Mouse (Mus musculus): ENCODE data around the gene Lypd6b. TPM values are rescaled to one million over a fixed set of nuclear protein-coding genes. Genes with fewer than 3 reads are reported as not detected.

The Lypd6b gene
- total RNA-seq, 2 experiments from 2014 or later: 6.3 to 7.4 TPM

GRCm38 (mm10) chr2:49809496-49809895 lies 22.0 kb downstream of the Lypd6b start:
- no peak for DNase-seq (ENCODE audit: extremely low spot score in 1 of 2, low spot score in 2 of 2)
- TF ChIP-seq CTCF (IDR thresholded peaks at IDR 0.05): no peak
- Histone ChIP-seq H3K4me3 (no peak overlapping the region), H3K27ac (no peak overlapping the region)
- intact Hi-C loops (cut with DNase I): no loop called here

- intact Hi-C loops (cut with DNase I): no loop called here
- Histone ChIP-seq H3K27ac (no peak overlapping the region), H3K4me3 (no peak overlapping the region)
- no peak for TF ChIP-seq CTCF (IDR thresholded peaks at IDR 0.05)
- no peak for DNase-seq (ENCODE audit: extremely low spot score in 1 of 2, low spot score in 2 of 2)
Observed at GRCm38 (mm10) chr2:49811420-49811819, 23.9 kb downstream of the Lypd6b start.

GRCm38 (mm10) chr2:49811871-49812363 lies 24.4 kb downstream of the Lypd6b start:
- DNase-seq (ENCODE audit: extremely low spot score in 1 of 2, low spot score in 2 of 2): no peak
- Histone ChIP-seq H3K4me3 (no peak overlapping the region), H3K27ac (no peak overlapping the region)
- no peak; the same call in 1 of the 2 replicates for TF ChIP-seq CTCF (IDR thresholded peaks at IDR 0.05)
- intact Hi-C loops (cut with DNase I): no loop called here

GRCm38 (mm10) chr2:49813151-49813550 lies 25.7 kb downstream of the Lypd6b start:
- intact Hi-C loops (cut with DNase I): no loop called here
- TF ChIP-seq CTCF (IDR thresholded peaks at IDR 0.05): no peak
- no peak overlapping the region for H3K27ac ChIP-seq
- H3K4me3 ChIP-seq: no peak overlapping the region
- no peak for DNase-seq (ENCODE audit: extremely low spot score in 1 of 2, low spot score in 2 of 2)

- DNase-seq (ENCODE audit: extremely low spot score in 1 of 2, low spot score in 2 of 2): no peak
- no peak for TF ChIP-seq CTCF (IDR thresholded peaks at IDR 0.05)
- H3K4me3 ChIP-seq: no peak overlapping the region
- H3K27ac ChIP-seq: no peak overlapping the region
- intact Hi-C loops (cut with DNase I): no loop called here
Observed at GRCm38 (mm10) chr2:49814011-49814410, 26.5 kb downstream of the Lypd6b start.

GRCm38 (mm10) chr2:49815696-49816320 lies 28.3 kb downstream of the Lypd6b start:
- Histone ChIP-seq H3K4me3 (no peak overlapping the region), H3K27ac (no peak overlapping the region)
- TF ChIP-seq CTCF (IDR thresholded peaks at IDR 0.05): no peak
- intact Hi-C loops (cut with DNase I): no loop called here
- no peak for DNase-seq (ENCODE audit: extremely low spot score in 1 of 2, low spot score in 2 of 2)

- no peak for TF ChIP-seq CTCF (IDR thresholded peaks at IDR 0.05)
- no peak overlapping the region for H3K27ac ChIP-seq
- intact Hi-C loops (cut with DNase I): no loop called here
- no peak for DNase-seq (ENCODE audit: extremely low spot score in 1 of 2, low spot score in 2 of 2)
- H3K4me3 ChIP-seq: no peak overlapping the region
Observed at GRCm38 (mm10) chr2:49816549-49816948, 29.1 kb downstream of the Lypd6b start.

GRCm38 (mm10) chr2:49817151-49817550 lies 29.7 kb downstream of the Lypd6b start:
- no peak for DNase-seq (ENCODE audit: extremely low spot score in 1 of 2, low spot score in 2 of 2)
- intact Hi-C loops (cut with DNase I): no loop called here
- TF ChIP-seq CTCF (IDR thresholded peaks at IDR 0.05): no peak
- Histone ChIP-seq H3K4me3 (no peak overlapping the region), H3K27ac (no peak overlapping the region)

- Histone ChIP-seq H3K27ac (no peak overlapping the region), H3K4me3 (no peak overlapping the region)
- intact Hi-C loops (cut with DNase I): no loop called here
- DNase-seq (ENCODE audit: extremely low spot score in 1 of 2, low spot score in 2 of 2): no peak
- no peak for TF ChIP-seq CTCF (IDR thresholded peaks at IDR 0.05)
Observed at GRCm38 (mm10) chr2:49818126-49818525, 30.6 kb downstream of the Lypd6b start.

GRCm38 (mm10) chr2:49822312-49822711 lies 34.8 kb downstream of the Lypd6b start:
- no peak for TF ChIP-seq CTCF (IDR thresholded peaks at IDR 0.05)
- Histone ChIP-seq H3K27ac (no peak overlapping the region), H3K4me3 (no peak overlapping the region)
- intact Hi-C loops (cut with DNase I): no loop called here
- no peak for DNase-seq (ENCODE audit: extremely low spot score in 1 of 2, low spot score in 2 of 2)

GRCm38 (mm10) chr2:49825588-49825987 lies 38.1 kb downstream of the Lypd6b start:
- no peak for TF ChIP-seq CTCF (IDR thresholded peaks at IDR 0.05)
- no peak overlapping the region for H3K27ac ChIP-seq
- intact Hi-C loops (cut with DNase I): no loop called here
- no peak overlapping the region for H3K4me3 ChIP-seq
- no peak for DNase-seq (ENCODE audit: extremely low spot score in 1 of 2, low spot score in 2 of 2)

- no peak for TF ChIP-seq CTCF (IDR thresholded peaks at IDR 0.05)
- DNase-seq (ENCODE audit: extremely low spot score in 1 of 2, low spot score in 2 of 2): no peak
- intact Hi-C loops (cut with DNase I): no loop called here
Observed at GRCm38 (mm10) chr2:49827756-49828155, 40.3 kb downstream of the Lypd6b start.

GRCm38 (mm10) chr2:49830369-49830768 lies 42.9 kb downstream of the Lypd6b start:
- Histone ChIP-seq H3K27ac (no peak overlapping the region), H3K4me3 (no peak overlapping the region)
- DNase-seq (ENCODE audit: extremely low spot score in 1 of 2, low spot score in 2 of 2): no peak
- intact Hi-C loops (cut with DNase I): no loop called here
- no peak for TF ChIP-seq CTCF (IDR thresholded peaks at IDR 0.05)

More at GRCm38 (mm10) chr2:49827756-49828155, 40.3 kb downstream of the Lypd6b start:
- H3K27ac ChIP-seq: no peak overlapping the region
- H3K4me3 ChIP-seq: no peak overlapping the region

Measured in left cerebral cortex, adult 2 months (tissue).